Mouse (Mus musculus): Measurements from ENCODE around the gene Atxn7l1.

DNA sequence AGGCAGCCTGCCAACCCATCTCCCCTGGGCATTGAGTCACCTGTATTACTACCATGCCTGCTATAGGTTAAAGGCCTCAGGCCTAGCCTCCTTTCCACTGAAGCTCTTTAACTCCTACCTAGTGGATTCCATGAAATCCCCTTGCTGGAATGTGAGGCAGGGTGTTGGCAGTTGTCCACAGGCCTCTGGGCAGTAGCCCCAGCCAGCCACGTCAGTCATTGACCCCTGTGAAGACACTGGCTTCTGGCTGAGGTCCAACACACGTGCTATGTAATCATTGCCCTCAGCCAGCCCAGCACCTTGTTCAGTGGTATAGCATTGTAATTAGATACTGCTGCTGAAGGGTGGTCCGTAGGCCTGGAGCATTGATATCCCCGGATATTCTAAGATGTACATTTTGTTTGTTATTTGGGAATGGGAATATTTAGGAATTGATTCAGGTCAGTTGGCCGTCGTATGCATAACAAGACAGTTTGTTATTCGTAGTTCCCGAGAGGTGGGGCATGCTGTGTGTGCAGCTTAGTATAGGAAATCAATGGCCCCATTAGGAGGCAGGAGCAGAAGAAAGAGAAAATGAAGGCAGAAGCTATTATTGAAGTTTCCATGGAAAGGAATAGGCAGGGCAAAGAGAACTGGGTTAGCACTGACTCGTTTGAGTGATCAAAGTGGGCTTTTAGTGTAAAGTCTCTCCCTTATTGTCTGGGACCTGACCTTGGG is 138.6 kb downstream of the Atxn7l1 start:
- no peak for TF ChIP-seq CTCF (IDR thresholded peaks at IDR 0.05; ENCODE audit: control insufficient read depth, insufficient read depth, insufficient replicate concordance, low read depth, low read length)
- TF ChIP-seq POLR2A (IDR thresholded peaks at IDR 0.05; ENCODE audit: control insufficient read depth, low read depth, low read length): no peak
